Mouse (Mus musculus) skeletal muscle tissue, adult 2 months (tissue): Measurements from ENCODE around the gene Plxdc1.

Experiments
- DNase-seq: peaks from one replicate; pipeline ENCODE4 v3.0.0-alpha.2; 2012; ENCODE audit warnings: low read depth, low spot score

The Plxdc1 gene

GRCm38 (mm10) chr11:98016177-98016576, 29.9 kb upstream of the Plxdc1 start:
- DNase-seq: no peak

- no peak for DNase-seq
These were observed 26.6 kb upstream of the Plxdc1 start for GRCm38 (mm10) chr11:98012831-98013230.

GRCm38 (mm10) chr11:98011716-98012115, 25.5 kb upstream of the Plxdc1 start:
- no peak for DNase-seq

- no peak for DNase-seq
These were observed 21.8 kb upstream of the Plxdc1 start for GRCm38 (mm10) chr11:98008087-98008486.

- peak; percentile 78 for DNase-seq
These were observed 19.4 kb upstream of the Plxdc1 start for GRCm38 (mm10) chr11:98005686-98006085.

- peak; percentile 70 for DNase-seq
These were observed 18.8 kb upstream of the Plxdc1 start for GRCm38 (mm10) chr11:98005076-98005475.

- DNase-seq: no peak
These were observed 17.9 kb upstream of the Plxdc1 start for GRCm38 (mm10) chr11:98004161-98004560.

GRCm38 (mm10) chr11:98003171-98003671, 17.0 kb upstream of the Plxdc1 start:
- no peak for DNase-seq

GRCm38 (mm10) chr11:98002627-98003026, 16.4 kb upstream of the Plxdc1 start:
- DNase-seq: no peak

GRCm38 (mm10) chr11:98001986-98002385, 15.7 kb upstream of the Plxdc1 start:
- DNase-seq: no peak

GRCm38 (mm10) chr11:98001351-98001824, 15.1 kb upstream of the Plxdc1 start:
- DNase-seq: no peak

- no peak for DNase-seq
These were observed 14.3 kb upstream of the Plxdc1 start for GRCm38 (mm10) chr11:98000378-98001140.

GRCm38 (mm10) chr11:97999748-98000147, 13.5 kb upstream of the Plxdc1 start:
- no peak for DNase-seq

- peak; percentile 61 for DNase-seq
These were observed 12.8 kb upstream of the Plxdc1 start for GRCm38 (mm10) chr11:97998898-97999608.

GRCm38 (mm10) chr11:97998074-97998793, 12.0 kb upstream of the Plxdc1 start:
- DNase-seq: no peak

- no peak for DNase-seq
These were observed 11.2 kb upstream of the Plxdc1 start for GRCm38 (mm10) chr11:97997387-97997960.

- no peak for DNase-seq
These were observed 10.4 kb upstream of the Plxdc1 start for GRCm38 (mm10) chr11:97996691-97997090.

GRCm38 (mm10) chr11:97995564-97996288, 9.5 kb upstream of the Plxdc1 start, which contains the start of gene Arl5c:
Arl5c (minus strand) TSS chr11:97996181.
- no peak for DNase-seq

- peak; percentile 65 for DNase-seq
These were observed 8.4 kb upstream of the Plxdc1 start for GRCm38 (mm10) chr11:97994539-97995100.

GRCm38 (mm10) chr11:97988530-97989096, 2.4 kb upstream of the Plxdc1 start:
- peak; percentile 94 for DNase-seq
